Mouse (Mus musculus) cerebellum, adult 11 months (tissue): ENCODE data around the gene Pigg.

Source experiments
- DNase-seq: peaks from one replicate; pipeline ENCODE4 v3.0.0; 2022

Pigg gene

GRCm38 (mm10) chr5:108359491-108359890 lies 47.1 kb downstream of the Pigg start:
- DNase-seq, result no peak

GRCm38 (mm10) chr5:108360211-108360610 lies 47.8 kb downstream of the Pigg start:
- no peak for DNase-seq

GRCm38 (mm10) chr5:108362330-108362729 lies 49.9 kb downstream of the Pigg start:
- no peak for DNase-seq

- no peak for DNase-seq
These were observed 54.0 kb downstream of the Pigg start for GRCm38 (mm10) chr5:108366328-108366983.

GRCm38 (mm10) chr5:108366984-108367841 lies 54.8 kb downstream of the Pigg start:
- peak; percentile 41 for DNase-seq

GRCm38 (mm10) chr5:108367871-108368332 lies 55.5 kb downstream of the Pigg start, which contains the start of gene Gm42517:
TSS of gene Gm42517 (minus strand) at chr5:108367922.
- DNase-seq, result peak; percentile 33

- DNase-seq, result peak; percentile 9
These were observed 56.0 kb downstream of the Pigg start for GRCm38 (mm10) chr5:108368446-108368845.

- DNase-seq, result peak; percentile 57
These were observed 56.6 kb downstream of the Pigg start for GRCm38 (mm10) chr5:108368851-108369621.

- DNase-seq, result no peak
These were observed 57.6 kb downstream of the Pigg start for GRCm38 (mm10) chr5:108369964-108370363.

- DNase-seq, result no peak
These were observed 61.7 kb downstream of the Pigg start for GRCm38 (mm10) chr5:108374079-108374478.

- DNase-seq, result no peak
These were observed 63.6 kb downstream of the Pigg start for GRCm38 (mm10) chr5:108376059-108376458.

- DNase-seq, result no peak
These were observed 65.9 kb downstream of the Pigg start for GRCm38 (mm10) chr5:108378346-108378745.

GRCm38 (mm10) chr5:108385632-108386031 lies 73.2 kb downstream of the Pigg start:
- DNase-seq, result no peak

GRCm38 (mm10) chr5:108386449-108386848 lies 74.0 kb downstream of the Pigg start:
- no peak for DNase-seq

GRCm38 (mm10) chr5:108388201-108388600 lies 75.8 kb downstream of the Pigg start, which contains the start of gene Pde6b:
TSS of gene Pde6b (plus strand) at chr5:108388391.
- DNase-seq, result no peak

- no peak for DNase-seq
These were observed 77.3 kb downstream of the Pigg start for GRCm38 (mm10) chr5:108389744-108390143.
